Mouse (Mus musculus) forebrain, postnatal 0 days (tissue): ENCODE measurements around the gene Slc35g3. TPM values are rescaled to one million over a fixed set of nuclear protein-coding genes. Genes with fewer than 3 reads are reported as not detected.
"Not testable (repeated sequence)": the region's sequence is repeated elsewhere in the genome, so short reads cannot be mapped to it uniquely, and the experiment has no call there.

ENCODE experiments used
- ATAC-seq: fragments of 200-750 bp; cut with Nextera tagmentation; 2 replicates; pipeline ENCODE4 v1.8.0; 2017; ENCODE audit warnings: mild to moderate bottlenecking, moderate library complexity
- DNase-seq: peaks from one replicate; pipeline ENCODE4 v3.0.0-alpha.2; 2015
- H3K27ac ChIP-seq: fragments of 300-500 bp; sonication (generic); 2 replicates; pipeline ENCODE4 v1.5.1; 2014; ENCODE audit warnings: low read depth, mild to moderate bottlenecking, antibody characterized with exemption, low read length, moderate library complexity, mixed read lengths
- H3K27me3 ChIP-seq: fragments of 300-500 bp; sonication (generic); 2 replicates; pipeline ENCODE4 v1.6.1; 2014; ENCODE audit warnings: mild to moderate bottlenecking, low read length, mixed read lengths; ENCODE audit not compliant: insufficient read depth
- H3K36me3 ChIP-seq: fragments of 300-500 bp; sonication (generic); 2 replicates; pipeline ENCODE4 v1.6.1; 2014; ENCODE audit warnings: mild to moderate bottlenecking, moderate library complexity; ENCODE audit not compliant: insufficient read depth
- H3K4me1 ChIP-seq: fragments of 300-500 bp; sonication (generic); 2 replicates; pipeline ENCODE4 v1.6.1; 2014; ENCODE audit warnings: antibody characterized with exemption; ENCODE audit not compliant: insufficient read depth
- H3K4me2 ChIP-seq: fragments of 300-500 bp; sonication (generic); 2 replicates; pipeline ENCODE4 v1.6.1; 2014; ENCODE audit warnings: low read depth, mild to moderate bottlenecking, moderate library complexity
- H3K4me3 ChIP-seq: fragments of 300-500 bp; sonication (generic); 2 replicates; pipeline ENCODE4 v1.5.1; 2014; ENCODE audit warnings: low read depth, low read length, mixed read lengths
- H3K9ac ChIP-seq: fragments of 300-500 bp; sonication (generic); 2 replicates; pipeline ENCODE4 v1.6.1; 2014; ENCODE audit warnings: mild to moderate bottlenecking
- H3K9me3 ChIP-seq: fragments of 300-500 bp; sonication (generic); 2 replicates; pipeline ENCODE4 v1.6.1; 2016; ENCODE audit warnings: low read length
- CTCF ChIP-seq: sonication (generic); IDR thresholded peaks from 2 replicates; pipeline ENCODE4 v1.5.1; 2016; ENCODE audit warnings: antibody characterized with exemption, control low read depth, low read depth
- WGBS: fragments of 180-500 bp; shearing (Covaris S2); extraction: QIAGEN DNeasy Blood & Tissue Kit; methylation state at CpG from one replicate; pipeline ENCODE4 v1.1.7; 2014; 5-methylcytosine and 5-hydroxymethylcytosine counted together
- polyA plus RNA-seq: library from polyadenylated mRNA; unstranded; fragments of >200 nt; fragmentation: Nextera tagmentation; extraction: Ambion mirVana; gene quantifications from 2 replicates; pipeline ENCODE4 v1.2.1, GENCODE M21; 2015
- total RNA-seq: library from RNA; depleted of rRNA; stranded (reverse); fragments of >200 nt; gene quantifications from 2 replicates; pipeline ENCODE4 v1.2.3, GENCODE M21; 2014

The Slc35g3 gene
- total and polyA plus RNA-seq, 2 experiments from 2014 or later = not detected

- Histone ChIP-seq H3K27me3 (no peaks in the 10 kb centered on the region), H3K4me1 (peaks cover 24% of the 10 kb centered on the region), H3K27ac (peak overlapping the region; percentile 97), H3K9me3 (no peaks in the 10 kb centered on the region), H3K9ac (peak overlapping the region; percentile 72), H3K4me2 (peak overlapping the region; percentile 67), H3K36me3 (no peaks in the 10 kb centered on the region), H3K4me3 (peak overlapping the region; percentile 58)
- DNase-seq = no peak
- no peak for ATAC-seq
- WGBS = 40% methylated on average over 9 of the region's 9 CpGs
- TF ChIP-seq CTCF = no peak
These were observed 4.3 kb downstream of the Slc35g3 start for GRCm38 (mm10) chr11:69757303-69758089.

GRCm38 (mm10) chr11:69754701-69755100 lies 7.1 kb downstream of the Slc35g3 start:
- Histone ChIP-seq H3K27ac (no peak overlapping the region), H3K4me3 (no peak overlapping the region), H3K4me2 (no peak overlapping the region), H3K4me1 (peaks cover 17% of the 10 kb centered on the region), H3K36me3 (no peaks in the 10 kb centered on the region), H3K27me3 (no peaks in the 10 kb centered on the region), H3K9ac (no peak overlapping the region), H3K9me3 (no peaks in the 10 kb centered on the region)
- no peak for ATAC-seq
- TF ChIP-seq CTCF = peak; percentile 78
- WGBS = 35% methylated on average over 3 of the region's 3 CpGs
- peak; percentile 81 for DNase-seq

GRCm38 (mm10) chr11:69754233-69754632 lies 7.5 kb downstream of the Slc35g3 start:
- Histone ChIP-seq H3K4me1 (peaks cover 15% of the 10 kb centered on the region), H3K27me3 (no peaks in the 10 kb centered on the region), H3K36me3 (no peaks in the 10 kb centered on the region), H3K4me3 (no peak overlapping the region), H3K9me3 (no peaks in the 10 kb centered on the region), H3K27ac (no peak overlapping the region), H3K9ac (no peak overlapping the region), H3K4me2 (no peak overlapping the region)
- no peak for ATAC-seq
- no peak for DNase-seq
- TF ChIP-seq CTCF = no peak
- 87% methylated on average over 5 of the region's 5 CpGs for WGBS

GRCm38 (mm10) chr11:69752686-69753085 lies 9.1 kb downstream of the Slc35g3 start:
- Histone ChIP-seq H3K27ac (no peak overlapping the region), H3K4me3 (no peak overlapping the region), H3K36me3 (no peaks in the 10 kb centered on the region), H3K27me3 (no peaks in the 10 kb centered on the region), H3K9me3 (no peaks in the 10 kb centered on the region), H3K4me2 (no peak overlapping the region), H3K4me1 (peaks cover 15% of the 10 kb centered on the region), H3K9ac (no peak overlapping the region)
- TF ChIP-seq CTCF = no peak
- ATAC-seq (no peak), DNase-seq (no peak)

- peaks cover 7% of the 10 kb centered on the region for H3K36me3 ChIP-seq
- H3K9me3 ChIP-seq = no peaks in the 10 kb centered on the region
- 83% methylated on average over 3 of the region's 3 CpGs for WGBS
- H3K27me3 ChIP-seq = no peaks in the 10 kb centered on the region
- no peak overlapping the region for H3K4me3 ChIP-seq
- TF ChIP-seq CTCF = no peak
- no peak overlapping the region for H3K27ac ChIP-seq
- H3K4me1 ChIP-seq = peaks cover 10% of the 10 kb centered on the region
- DNase-seq (no peak), ATAC-seq (no peak)
- no peak overlapping the region for H3K4me2 ChIP-seq
- no peak overlapping the region for H3K9ac ChIP-seq
These were observed 10.1 kb downstream of the Slc35g3 start for GRCm38 (mm10) chr11:69751635-69752034.

GRCm38 (mm10) chr11:69731408-69731807 lies 30.4 kb downstream of the Slc35g3 start:
- not testable (repeated sequence) for ATAC-seq, H3K9me3 ChIP-seq, H3K27ac ChIP-seq, H3K4me1 ChIP-seq, H3K4me2 ChIP-seq, H3K4me3 ChIP-seq, H3K9ac ChIP-seq, DNase-seq, H3K27me3 ChIP-seq
- H3K36me3 ChIP-seq = peaks cover 29% of the 10 kb centered on the region
- TF ChIP-seq CTCF = peak; percentile 24
- WGBS = 72% methylated on average over 2 of the region's 3 CpGs

GRCm38 (mm10) chr11:69729063-69729462 lies 32.7 kb downstream of the Slc35g3 start:
- TF ChIP-seq CTCF = peak; percentile 46; the same call in 1 of the 2 replicates
- Histone ChIP-seq H3K27ac (no peak overlapping the region), H3K9ac (no peak overlapping the region), H3K36me3 (peaks cover 6% of the 10 kb centered on the region), H3K4me3 (no peak overlapping the region), H3K4me1 (no peaks in the 10 kb centered on the region), H3K4me2 (no peak overlapping the region), H3K9me3 (no peaks in the 10 kb centered on the region), H3K27me3 (no peaks in the 10 kb centered on the region)
- WGBS = 19% methylated on average over 3 of the region's 3 CpGs
- DNase-seq (peak; percentile 39), ATAC-seq (no peak)
